Mouse (Mus musculus): ENCODE measurements around the gene Porcn.

DNA sequence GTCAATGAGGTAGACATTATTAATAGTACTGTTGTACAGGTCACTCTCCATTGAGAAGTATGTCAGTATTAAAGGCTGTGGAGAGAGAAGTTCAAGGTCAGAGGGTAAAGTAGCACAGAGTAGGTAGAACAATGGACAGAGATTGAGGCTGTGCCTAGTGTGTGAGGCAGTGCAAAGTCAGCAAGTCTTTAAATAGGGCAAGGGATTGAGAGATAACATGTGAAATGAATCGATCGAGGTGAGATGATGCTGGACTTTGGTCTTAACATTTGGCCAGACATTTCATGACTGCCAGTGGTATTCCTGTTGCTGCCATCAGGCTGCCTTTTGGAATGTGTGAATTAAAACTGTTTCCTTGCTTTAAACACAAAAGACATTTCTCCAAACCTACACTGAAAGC is 27.5 kb downstream of the Porcn start:
- TF ChIP-seq CTCF (IDR thresholded peaks at IDR 0.05; ENCODE audit: borderline replicate concordance, control insufficient read depth, extremely low read depth, insufficient read depth, low read length, poor library complexity) (no peak), POLR2A (IDR thresholded peaks at IDR 0.05; ENCODE audit: control insufficient read depth, extremely low read depth, insufficient read depth, low read length, poor library complexity) (no peak)
